Mouse (Mus musculus): ENCODE measurements around the gene Sae1. TPM values are rescaled to one million over a fixed set of nuclear protein-coding genes. Genes with fewer than 3 reads are reported as not detected.

Gene Sae1
- polyA plus RNA-seq, 1 experiment, result 61.0 TPM

GRCm38 (mm10) chr7:16296766-16297390, 90.7 kb downstream of the Sae1 start:
- Histone ChIP-seq H3K4me1 (replicated peaks; ENCODE audit: control insufficient read depth, insufficient read depth, low read length) (peaks cover 22% of the 10 kb centered on the region), H3K4me3 (ENCODE audit: control insufficient read depth, insufficient read depth, low read length) (peak overlapping the region; percentile 45), H3K36me3 (ENCODE audit: control insufficient read depth, insufficient read depth, low read length) (no peaks in the 10 kb centered on the region), H3K27ac (ENCODE audit: control insufficient read depth, insufficient read depth, low read length) (0 out of 2 replicates have a peak overlapping the region, but pooled peaks have one; percentile 5), H3K27me3 (ENCODE audit: control insufficient read depth, insufficient read depth, low read length) (no peaks in the 10 kb centered on the region)
- WGBS, result 6% methylated on average over 22 of the region's 22 CpGs
- TF ChIP-seq CTCF (IDR thresholded peaks at IDR 0.05; ENCODE audit: borderline replicate concordance, control insufficient read depth, extremely low read depth, insufficient read depth, low read length, poor library complexity) (peak; percentile 54; the same call in 1 of the 2 replicates), POLR2A (IDR thresholded peaks at IDR 0.05; ENCODE audit: control insufficient read depth, extremely low read depth, insufficient read depth, low read length, poor library complexity) (0 out of 2 replicates have a peak, but pooled peaks have one; percentile 20)
- peak; percentile 89 for DNase-seq

- Histone ChIP-seq H3K27ac (ENCODE audit: control insufficient read depth, insufficient read depth, low read length) (0 out of 2 replicates have a peak overlapping the region, but pooled peaks have one; percentile 5), H3K4me3 (ENCODE audit: control insufficient read depth, insufficient read depth, low read length) (no peak overlapping the region), H3K4me1 (replicated peaks; ENCODE audit: control insufficient read depth, insufficient read depth, low read length) (peaks cover 22% of the 10 kb centered on the region), H3K36me3 (ENCODE audit: control insufficient read depth, insufficient read depth, low read length) (no peaks in the 10 kb centered on the region), H3K27me3 (ENCODE audit: control insufficient read depth, insufficient read depth, low read length) (no peaks in the 10 kb centered on the region)
- TF ChIP-seq POLR2A (IDR thresholded peaks at IDR 0.05; ENCODE audit: control insufficient read depth, extremely low read depth, insufficient read depth, low read length, poor library complexity), result no peak
- no peak for TF ChIP-seq CTCF (IDR thresholded peaks at IDR 0.05; ENCODE audit: borderline replicate concordance, control insufficient read depth, extremely low read depth, insufficient read depth, low read length, poor library complexity)
- no peak for DNase-seq
- WGBS, result 42% methylated on average over 2 of the region's 2 CpGs
Observed at GRCm38 (mm10) chr7:16296146-16296545, 91.5 kb downstream of the Sae1 start.

- peak overlapping the region; percentile 89 for H3K27ac ChIP-seq (ENCODE audit: control insufficient read depth, insufficient read depth, low read length)
- TF ChIP-seq CTCF (IDR thresholded peaks at IDR 0.05; ENCODE audit: borderline replicate concordance, control insufficient read depth, extremely low read depth, insufficient read depth, low read length, poor library complexity) (peak; percentile 40; the same call in 1 of the 2 replicates), POLR2A (IDR thresholded peaks at IDR 0.05; ENCODE audit: control insufficient read depth, extremely low read depth, insufficient read depth, low read length, poor library complexity) (peak; percentile 61)
- peak overlapping the region; percentile 68 for H3K4me3 ChIP-seq (ENCODE audit: control insufficient read depth, insufficient read depth, low read length)
- peak; percentile 84 for DNase-seq
- H3K27me3 ChIP-seq (ENCODE audit: control insufficient read depth, insufficient read depth, low read length), result no peaks in the 10 kb centered on the region
- H3K4me1 ChIP-seq (replicated peaks; ENCODE audit: control insufficient read depth, insufficient read depth, low read length), result peaks cover 22% of the 10 kb centered on the region
- WGBS, result 1% methylated on average over 37 of the region's 41 CpGs
- H3K36me3 ChIP-seq (ENCODE audit: control insufficient read depth, insufficient read depth, low read length), result no peaks in the 10 kb centered on the region
Observed at GRCm38 (mm10) chr7:16295321-16295900, 92.2 kb downstream of the Sae1 start.

DNA sequence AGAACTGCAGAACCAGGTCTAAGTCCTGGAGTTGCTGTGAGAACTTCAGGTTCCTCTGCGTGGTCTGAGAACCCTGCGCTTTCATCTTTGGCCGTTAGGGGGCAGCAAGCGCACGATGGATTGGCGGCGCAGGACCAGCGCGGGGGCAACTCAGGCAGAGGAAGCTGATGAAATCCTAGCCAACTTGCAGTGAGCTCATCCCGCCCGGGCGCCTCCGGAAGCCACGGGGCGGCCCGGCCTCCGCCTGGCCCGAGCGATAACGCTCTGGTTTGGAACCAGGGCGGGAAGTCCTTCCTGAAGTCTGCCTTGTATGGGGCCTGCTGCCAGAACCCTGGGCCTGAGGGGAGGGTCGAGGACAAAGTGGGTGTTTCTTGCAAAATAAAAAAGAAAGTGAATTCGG, 92.8 kb downstream of the Sae1 start:
- under 1% methylated on average over 23 of the region's 23 CpGs for WGBS
- H3K27me3 ChIP-seq (ENCODE audit: control insufficient read depth, insufficient read depth, low read length), result no peaks in the 10 kb centered on the region
- H3K4me3 ChIP-seq (ENCODE audit: control insufficient read depth, insufficient read depth, low read length), result peak overlapping the region; percentile 68
- H3K4me1 ChIP-seq (replicated peaks; ENCODE audit: control insufficient read depth, insufficient read depth, low read length), result peaks cover 20% of the 10 kb centered on the region
- peak; percentile 95 for DNase-seq
- H3K36me3 ChIP-seq (ENCODE audit: control insufficient read depth, insufficient read depth, low read length), result no peaks in the 10 kb centered on the region
- H3K27ac ChIP-seq (ENCODE audit: control insufficient read depth, insufficient read depth, low read length), result peak overlapping the region; percentile 89
- TF ChIP-seq POLR2A (IDR thresholded peaks at IDR 0.05; ENCODE audit: control insufficient read depth, extremely low read depth, insufficient read depth, low read length, poor library complexity) (peak; percentile 32; the same call in 1 of the 2 replicates), CTCF (IDR thresholded peaks at IDR 0.05; ENCODE audit: borderline replicate concordance, control insufficient read depth, extremely low read depth, insufficient read depth, low read length, poor library complexity) (peak; percentile 97)

DNA sequence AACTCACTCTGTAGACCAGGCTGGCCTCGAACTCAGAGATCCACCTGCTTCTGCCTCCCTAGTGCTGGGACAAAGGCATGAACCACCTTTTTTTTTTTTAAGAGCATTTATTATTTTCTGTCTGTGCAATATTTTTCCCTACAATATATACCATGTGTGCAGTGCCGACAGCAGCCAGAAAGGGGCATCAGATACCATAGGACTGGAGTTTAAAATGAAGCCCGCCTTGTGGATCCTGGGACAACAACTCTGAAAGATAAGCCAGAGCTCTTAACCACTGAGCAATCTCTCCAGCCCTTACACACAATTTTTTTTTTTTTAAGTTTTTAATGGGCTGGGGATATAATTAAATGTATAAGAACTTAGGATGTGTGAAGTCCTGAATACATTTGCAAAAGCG, 93.3 kb downstream of the Sae1 start:
- 12% methylated on average over 4 of the region's 4 CpGs for WGBS
- peaks cover 15% of the 10 kb centered on the region for H3K4me1 ChIP-seq (replicated peaks; ENCODE audit: control insufficient read depth, insufficient read depth, low read length)
- no peak for TF ChIP-seq CTCF (IDR thresholded peaks at IDR 0.05; ENCODE audit: borderline replicate concordance, control insufficient read depth, extremely low read depth, insufficient read depth, low read length, poor library complexity)
- no peak overlapping the region for H3K4me3 ChIP-seq (ENCODE audit: control insufficient read depth, insufficient read depth, low read length)
- no peaks in the 10 kb centered on the region for H3K27me3 ChIP-seq (ENCODE audit: control insufficient read depth, insufficient read depth, low read length)
- peak; percentile 59 for DNase-seq
- H3K36me3 ChIP-seq (ENCODE audit: control insufficient read depth, insufficient read depth, low read length), result no peaks in the 10 kb centered on the region
- no peak overlapping the region for H3K27ac ChIP-seq (ENCODE audit: control insufficient read depth, insufficient read depth, low read length)

GRCm38 (mm10) chr7:16287791-16288190, 99.8 kb downstream of the Sae1 start:
- Histone ChIP-seq H3K27ac (ENCODE audit: control insufficient read depth, insufficient read depth, low read length) (no peak overlapping the region), H3K36me3 (ENCODE audit: control insufficient read depth, insufficient read depth, low read length) (peaks cover 13% of the 10 kb centered on the region), H3K27me3 (ENCODE audit: control insufficient read depth, insufficient read depth, low read length) (no peaks in the 10 kb centered on the region), H3K4me1 (replicated peaks; ENCODE audit: control insufficient read depth, insufficient read depth, low read length) (peaks cover 12% of the 10 kb centered on the region), H3K4me3 (ENCODE audit: control insufficient read depth, insufficient read depth, low read length) (no peak overlapping the region)
- 68% methylated on average over 1 of the region's 1 CpGs for WGBS
- DNase-seq, result no peak
- no peak for TF ChIP-seq CTCF (IDR thresholded peaks at IDR 0.05; ENCODE audit: borderline replicate concordance, control insufficient read depth, extremely low read depth, insufficient read depth, low read length, poor library complexity)
- TF ChIP-seq POLR2A (IDR thresholded peaks at IDR 0.05; ENCODE audit: control insufficient read depth, extremely low read depth, insufficient read depth, low read length, poor library complexity), result no peak

Data from thymus, adult 2 months (tissue).